Mouse (Mus musculus) liver, adult 2 months (tissue): ENCODE measurements around the gene Nfatc3. TPM values are rescaled to one million over a fixed set of nuclear protein-coding genes. Genes with fewer than 3 reads are reported as not detected.

Source experiments
- DNase-seq: peaks from one replicate; pipeline ENCODE4 v3.0.0-alpha.2; 2011; ENCODE audit warnings: low read depth, low spot score; ENCODE audit errors: extremely low read depth
- H3K27ac ChIP-seq: fragments of 200-500 bp; replicated peaks from 2 replicates; pipeline ENCODE4 v1.5.1; 2012; ENCODE audit warnings: low read depth, mild to moderate bottlenecking, control low read depth, inconsistent platforms, low read length; ENCODE audit not compliant: insufficient read depth
- H3K27me3 ChIP-seq: fragments of 200-500 bp; 2 replicates; pipeline ENCODE4 v1.6.1; 2012; ENCODE audit warnings: mild to moderate bottlenecking, moderate library complexity, low read length, inconsistent platforms; ENCODE audit not compliant: control insufficient read depth, insufficient read depth
- H3K36me3 ChIP-seq: fragments of 200-500 bp; 2 replicates; pipeline ENCODE4 v1.6.1; 2012; ENCODE audit warnings: low read length, inconsistent platforms; ENCODE audit not compliant: control insufficient read depth, insufficient read depth
- H3K4me1 ChIP-seq: fragments of 200-500 bp; 2 replicates; pipeline ENCODE4 v1.6.1; 2011; ENCODE audit warnings: low read length; ENCODE audit not compliant: control insufficient read depth, insufficient read depth
- H3K4me3 ChIP-seq: fragments of 200-500 bp; 2 replicates; pipeline ENCODE4 v1.5.1; 2011; ENCODE audit warnings: low read depth, mild to moderate bottlenecking, control low read depth, low read length, moderate library complexity; ENCODE audit not compliant: insufficient read depth
- H3K79me2 ChIP-seq: fragments of 200-500 bp; 2 replicates; pipeline ENCODE4 v1.6.1; 2012; ENCODE audit warnings: inconsistent platforms, mild to moderate bottlenecking, low read length, moderate library complexity; ENCODE audit not compliant: control insufficient read depth, insufficient read depth
- H3K9ac ChIP-seq: fragments of 200-500 bp; 2 replicates; pipeline ENCODE4 v1.6.1; 2012; ENCODE audit warnings: low read depth, mild to moderate bottlenecking, control low read depth, inconsistent platforms, low read length
- CTCF ChIP-seq: fragments of 200-500 bp; IDR thresholded peaks from 2 replicates; pipeline ENCODE4 v1.5.1; 2011; ENCODE audit warnings: low read depth, low read length, control low read depth
- POLR2A ChIP-seq: fragments of 200-500 bp; IDR thresholded peaks from 2 replicates; pipeline ENCODE4 v1.6.1; 2011; ENCODE audit warnings: low read length, control low read depth; ENCODE audit not compliant: insufficient read depth; ENCODE audit errors: extremely low read depth
- WGBS: fragments of 180-500 bp; shearing (Covaris S2); methylation state at CpG from one replicate; pipeline ENCODE4 v1.1.7; 2018; 5-methylcytosine and 5-hydroxymethylcytosine counted together
- polyA plus RNA-seq: library from polyadenylated mRNA; depleted of rRNA; stranded (reverse); fragments of >200 nt; gene quantifications from 2 replicates; pipeline ENCODE4 v1.2.3, GENCODE M21; 2012
- total RNA-seq: library from RNA; depleted of rRNA; stranded (reverse); fragments of >200 nt; gene quantifications from 2 replicates; pipeline ENCODE4 v1.2.3, GENCODE M21; 2014

Nfatc3 gene
- total and polyA plus RNA-seq, 2 experiments: 8.5 to 13.3 TPM

DNA sequence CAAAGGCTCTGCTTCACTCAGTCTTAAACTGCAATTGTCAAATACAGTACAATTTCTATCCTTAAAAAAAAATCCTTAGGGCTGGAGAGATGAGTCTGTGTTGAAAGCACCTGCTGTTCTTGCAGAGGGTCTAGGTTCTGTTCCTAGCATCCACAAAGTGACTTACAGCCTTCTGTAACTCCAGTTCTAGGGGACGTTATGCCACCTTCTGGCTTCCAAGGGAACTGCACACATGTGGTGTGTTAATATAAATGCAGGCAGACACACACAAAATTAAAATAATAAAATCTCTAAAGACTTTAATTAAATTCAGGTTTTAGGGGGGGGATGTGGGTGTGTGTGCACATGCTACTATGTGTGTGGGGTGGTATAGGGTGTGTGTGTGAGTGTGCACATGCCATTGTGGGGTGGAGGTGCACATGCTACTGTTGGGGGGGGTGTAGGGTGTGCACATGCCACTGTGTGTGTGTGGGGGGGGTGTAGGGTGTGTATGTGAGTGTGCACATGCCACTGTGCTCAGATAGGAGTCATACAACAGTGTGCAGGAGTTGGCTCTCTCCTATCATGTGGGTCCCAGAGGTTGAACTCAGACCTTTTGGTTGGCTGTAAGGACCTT, 18.9 kb downstream of the Nfatc3 start:
- H3K4me3 ChIP-seq: no peak overlapping the region
- H3K79me2 ChIP-seq: peaks cover 21% of the 10 kb centered on the region
- DNase-seq: no peak
- H3K9ac ChIP-seq: no peak overlapping the region
- H3K4me1 ChIP-seq: peaks cover 20% of the 10 kb centered on the region; the same call in 1 of the 2 replicates
- TF ChIP-seq POLR2A: no peak
- 0 out of 2 replicates have a peak, but pooled peaks have one; percentile 1 for TF ChIP-seq CTCF
- H3K27ac ChIP-seq: no peak overlapping the region
- H3K27me3 ChIP-seq: no peaks in the 10 kb centered on the region
- H3K36me3 ChIP-seq: peaks cover 7% of the 10 kb centered on the region; the same call in 1 of the 2 replicates
- 94% methylated on average over 1 of the region's 1 CpGs for WGBS

DNA sequence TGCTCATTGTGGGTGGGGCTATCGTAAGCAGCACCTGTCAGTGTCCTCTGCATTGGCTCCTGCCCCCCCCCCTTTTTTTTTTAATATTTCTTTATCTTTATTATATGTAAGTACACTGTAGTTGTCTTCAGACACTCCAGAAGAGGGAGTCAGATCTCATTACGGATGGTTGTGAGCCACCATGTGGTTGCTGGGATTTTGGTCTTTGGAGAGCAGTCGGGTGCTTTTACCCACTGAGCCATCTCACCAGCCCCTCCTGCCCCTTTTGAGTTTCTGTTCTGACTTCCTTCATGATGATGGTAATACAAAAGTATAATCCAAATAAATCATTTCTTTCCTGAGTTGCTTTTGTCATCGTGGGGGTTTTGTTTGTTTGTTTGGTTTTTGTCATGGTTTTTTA, 43.7 kb downstream of the Nfatc3 start:
- H3K27ac ChIP-seq: no peak overlapping the region
- H3K4me3 ChIP-seq: no peak overlapping the region
- DNase-seq: no peak
- TF ChIP-seq CTCF (no peak), POLR2A (no peak)
- 93% methylated on average over 4 of the region's 4 CpGs for WGBS
- no peak overlapping the region for H3K9ac ChIP-seq
- peaks cover 27% of the 10 kb centered on the region for H3K36me3 ChIP-seq
- no peaks in the 10 kb centered on the region; the same call in 1 of the 2 replicates for H3K79me2 ChIP-seq
- no peaks in the 10 kb centered on the region for H3K27me3 ChIP-seq
- H3K4me1 ChIP-seq: peaks cover 3% of the 10 kb centered on the region

DNA sequence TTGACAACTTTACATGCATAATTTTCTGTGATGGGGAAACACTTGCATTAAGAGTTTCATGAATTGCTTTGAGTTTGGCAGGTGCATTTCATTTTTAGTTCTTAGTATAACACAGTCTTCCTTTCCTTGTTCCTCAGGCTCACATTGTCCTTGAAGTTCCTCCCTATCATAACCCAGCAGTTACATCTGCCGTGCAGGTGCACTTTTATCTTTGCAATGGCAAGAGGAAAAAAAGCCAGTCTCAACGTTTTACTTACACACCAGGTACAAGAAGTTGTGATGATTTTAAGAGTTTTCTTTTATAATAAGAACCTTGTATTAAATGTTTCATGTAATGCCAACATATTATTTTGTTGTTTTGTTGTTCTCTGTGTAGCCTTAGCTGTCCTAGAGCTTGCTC, 45.2 kb downstream of the Nfatc3 start:
- Histone ChIP-seq H3K36me3 (peaks cover 35% of the 10 kb centered on the region), H3K79me2 (peaks cover 4% of the 10 kb centered on the region; the same call in 1 of the 2 replicates), H3K4me3 (no peak overlapping the region), H3K4me1 (peaks cover 3% of the 10 kb centered on the region), H3K9ac (no peak overlapping the region), H3K27ac (no peak overlapping the region), H3K27me3 (no peaks in the 10 kb centered on the region)
- WGBS: 87% methylated on average over 2 of the region's 2 CpGs
- DNase-seq: no peak
- no peak for TF ChIP-seq POLR2A
- TF ChIP-seq CTCF: no peak

DNA sequence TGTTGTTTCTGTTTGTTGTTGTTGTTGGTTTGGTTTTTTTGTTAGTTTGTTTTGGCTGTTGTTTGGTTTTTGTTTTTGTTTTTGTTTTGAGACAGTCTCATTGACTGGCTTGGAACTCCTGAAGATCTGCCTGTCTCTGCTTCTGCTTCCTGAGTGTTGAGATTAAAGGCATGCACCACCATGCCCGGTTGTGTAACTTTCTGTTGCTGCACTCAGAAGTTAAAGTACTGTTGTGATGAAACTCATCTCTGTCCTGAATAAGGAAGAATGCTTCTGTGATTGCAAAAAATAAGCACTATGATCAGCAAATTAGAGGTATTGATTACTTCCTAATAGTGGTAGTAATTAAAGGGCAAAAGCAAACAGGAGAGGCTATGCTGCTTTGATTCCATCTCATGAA, 47.6 kb downstream of the Nfatc3 start:
- no peak overlapping the region for H3K9ac ChIP-seq
- WGBS: 10% methylated on average over 1 of the region's 1 CpGs
- TF ChIP-seq POLR2A (no peak), CTCF (no peak)

DNA sequence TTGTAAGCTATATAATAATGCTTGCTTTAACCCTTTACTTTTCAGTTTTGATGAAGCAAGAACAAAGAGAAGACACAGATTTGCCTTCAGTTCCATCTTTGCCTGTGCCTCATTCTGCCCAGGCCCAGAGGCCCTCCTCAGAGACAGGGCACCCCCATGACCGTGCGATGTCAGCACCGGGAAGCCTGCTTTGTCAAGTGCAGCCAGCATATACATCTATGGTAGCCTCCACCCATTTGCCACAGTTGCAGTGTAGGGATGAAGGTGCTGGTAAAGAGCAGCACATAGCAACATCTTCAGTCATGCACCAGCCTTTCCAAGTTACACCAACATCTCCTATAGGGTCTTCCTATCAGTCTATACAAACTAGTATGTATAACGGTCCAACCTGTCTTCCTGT, 49.4 kb downstream of the Nfatc3 start:
- WGBS: 97% methylated on average over 4 of the region's 4 CpGs
- Histone ChIP-seq H3K36me3 (peaks cover 33% of the 10 kb centered on the region), H3K9ac (no peak overlapping the region), H3K27ac (no peak overlapping the region), H3K4me1 (peaks cover 3% of the 10 kb centered on the region), H3K4me3 (no peak overlapping the region), H3K27me3 (no peaks in the 10 kb centered on the region), H3K79me2 (peaks cover 6% of the 10 kb centered on the region; the same call in 1 of the 2 replicates)
- DNase-seq: no peak
- no peak for TF ChIP-seq POLR2A
- TF ChIP-seq CTCF: no peak

More for the DNA sequence above, 47.6 kb downstream of the Nfatc3 start:
- peaks cover 3% of the 10 kb centered on the region for H3K4me1 ChIP-seq
- H3K4me3 ChIP-seq: no peak overlapping the region
- no peak overlapping the region; the same call in 1 of the 2 replicates for H3K27ac ChIP-seq
- peaks cover 4% of the 10 kb centered on the region; the same call in 1 of the 2 replicates for H3K79me2 ChIP-seq
- peaks cover 38% of the 10 kb centered on the region for H3K36me3 ChIP-seq
- DNase-seq: peak; percentile 64
- H3K27me3 ChIP-seq: no peaks in the 10 kb centered on the region

DNA sequence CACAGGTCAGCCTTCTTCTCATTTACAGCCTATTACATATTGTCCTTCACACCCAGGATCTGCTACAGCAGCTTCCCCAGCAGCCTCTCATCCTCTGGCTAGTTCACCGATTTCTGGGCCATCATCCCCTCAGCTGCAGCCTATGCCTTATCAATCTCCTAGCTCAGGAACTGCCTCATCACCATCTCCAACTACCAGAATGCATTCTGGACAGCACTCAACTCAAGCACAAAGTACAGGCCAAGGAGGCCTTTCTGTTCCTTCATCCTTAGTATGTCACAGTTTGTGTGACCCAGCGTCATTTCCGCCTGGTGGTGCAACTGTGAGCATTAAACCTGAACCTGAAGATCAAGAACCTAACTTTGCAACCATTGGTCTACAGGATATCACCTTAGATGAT, 50.1 kb downstream of the Nfatc3 start:
- Histone ChIP-seq H3K27me3 (no peaks in the 10 kb centered on the region), H3K36me3 (peaks cover 33% of the 10 kb centered on the region), H3K4me3 (no peak overlapping the region), H3K79me2 (peaks cover 6% of the 10 kb centered on the region; the same call in 1 of the 2 replicates), H3K4me1 (peaks cover 3% of the 10 kb centered on the region), H3K27ac (no peak overlapping the region), H3K9ac (no peak overlapping the region)
- over 99% methylated on average over 3 of the region's 3 CpGs for WGBS
- no peak for TF ChIP-seq POLR2A
- no peak for TF ChIP-seq CTCF
- no peak for DNase-seq
